Mouse (Mus musculus) bone marrow macrophage, adult 2 months (primary cell): ENCODE data around the gene Slc9a3. TPM values are rescaled to one million over a fixed set of nuclear protein-coding genes. Genes with fewer than 3 reads are reported as not detected.

Source experiments
- H3K27ac ChIP-seq: 2 replicates; pipeline ENCODE4 v1.5.1; 2012; ENCODE audit warnings: low read depth, low read length; ENCODE audit not compliant: insufficient read depth
- H3K4me1 ChIP-seq: 2 replicates; pipeline ENCODE4 v1.6.1; 2012; ENCODE audit warnings: low read length; ENCODE audit not compliant: control insufficient read depth, insufficient read depth
- H3K4me3 ChIP-seq: 2 replicates; pipeline ENCODE4 v1.5.1; 2012; ENCODE audit warnings: mild to moderate bottlenecking, low read length, moderate library complexity; ENCODE audit not compliant: insufficient read depth
- CTCF ChIP-seq: IDR thresholded peaks from 2 replicates; pipeline ENCODE4 v1.5.1; 2012; ENCODE audit warnings: low read depth, mild to moderate bottlenecking, low read length, moderate library complexity
- POLR2A ChIP-seq: IDR thresholded peaks from 2 replicates; pipeline ENCODE4 v1.6.1; 2012; ENCODE audit warnings: mild to moderate bottlenecking, low read depth, low read length, borderline replicate concordance
- polyA plus RNA-seq: library from polyadenylated mRNA; stranded (reverse); fragments of >200 nt; gene quantifications from 2 replicates; pipeline ENCODE4 v1.2.4, GENCODE M21; 2012; ENCODE audit not compliant: missing spikeins, insufficient read depth, insufficient read length

Slc9a3 gene
- not detected in 2 replicates for polyA plus RNA-seq

- Histone ChIP-seq H3K27ac (no peak within 1 kb of the TSS), H3K4me1 (no peaks in the 10 kb centered on the region), H3K4me3 (peak within 1 kb of the TSS; percentile 29)
- no peak for TF ChIP-seq CTCF
- no peak for TF ChIP-seq POLR2A
Observed at GRCm38 (mm10) chr13:74121141-74121602, at the start of gene Slc9a3. Gene Slc9a3, plus strand, starts transcription at chr13:74121457.

GRCm38 (mm10) chr13:74071714-74072113, 49.5 kb upstream of the Slc9a3 start:
- no peak overlapping the region for H3K4me3 ChIP-seq
- H3K27ac ChIP-seq, result no peak overlapping the region
- no peaks in the 10 kb centered on the region for H3K4me1 ChIP-seq
- TF ChIP-seq POLR2A (no peak), CTCF (no peak)

GRCm38 (mm10) chr13:74073369-74073768, 47.9 kb upstream of the Slc9a3 start:
- TF ChIP-seq POLR2A (no peak), CTCF (no peak)
- Histone ChIP-seq H3K4me1 (no peaks in the 10 kb centered on the region), H3K27ac (no peak overlapping the region), H3K4me3 (no peak overlapping the region)

- Histone ChIP-seq H3K4me1 (peaks cover 3% of the 10 kb centered on the region; the same call in 1 of the 2 replicates), H3K27ac (no peak overlapping the region), H3K4me3 (no peak overlapping the region)
- no peak for TF ChIP-seq POLR2A
- TF ChIP-seq CTCF, result no peak
Observed at GRCm38 (mm10) chr13:74090265-74090664, 31.0 kb upstream of the Slc9a3 start.

- no peak overlapping the region for H3K27ac ChIP-seq
- H3K4me1 ChIP-seq, result no peaks in the 10 kb centered on the region
- no peak overlapping the region for H3K4me3 ChIP-seq
- TF ChIP-seq CTCF (no peak), POLR2A (no peak)
Observed at GRCm38 (mm10) chr13:74095936-74096335, 25.3 kb upstream of the Slc9a3 start.

- Histone ChIP-seq H3K27ac (no peak overlapping the region), H3K4me1 (no peaks in the 10 kb centered on the region), H3K4me3 (no peak overlapping the region)
- TF ChIP-seq POLR2A (no peak), CTCF (peak; percentile 44)
Observed at GRCm38 (mm10) chr13:74096715-74097363, 24.4 kb upstream of the Slc9a3 start.

- H3K27ac ChIP-seq, result no peak overlapping the region
- H3K4me1 ChIP-seq, result no peaks in the 10 kb centered on the region
- TF ChIP-seq CTCF, result no peak
- TF ChIP-seq POLR2A, result no peak
- H3K4me3 ChIP-seq, result no peak overlapping the region
Observed at GRCm38 (mm10) chr13:74098913-74099312, 22.3 kb upstream of the Slc9a3 start.

GRCm38 (mm10) chr13:74102108-74102830, 19.0 kb upstream of the Slc9a3 start:
- Histone ChIP-seq H3K4me1 (no peaks in the 10 kb centered on the region), H3K4me3 (no peak overlapping the region), H3K27ac (no peak overlapping the region)
- no peak for TF ChIP-seq POLR2A
- TF ChIP-seq CTCF, result no peak

- Histone ChIP-seq H3K27ac (no peak overlapping the region), H3K4me3 (no peak overlapping the region), H3K4me1 (no peaks in the 10 kb centered on the region)
- TF ChIP-seq CTCF, result no peak
- no peak for TF ChIP-seq POLR2A
Observed at GRCm38 (mm10) chr13:74102831-74103582, 18.2 kb upstream of the Slc9a3 start.
